Mouse (Mus musculus) testis, adult 2 months (tissue): ENCODE data around the gene Mrgbp. TPM values are rescaled to one million over a fixed set of nuclear protein-coding genes. Genes with fewer than 3 reads are reported as not detected.
A peak's percentile ranks its signal among the peaks of the same experiment; 100 is the strongest.

ENCODE experiments used
- H3K27ac ChIP-seq: fragments of 200-500 bp; 2 replicates; pipeline ENCODE4 v1.5.1; 2012; ENCODE audit warnings: low read depth, low read length; ENCODE audit not compliant: control insufficient read depth, insufficient read depth
- H3K27me3 ChIP-seq: fragments of 200-500 bp; 2 replicates; pipeline ENCODE4 v1.6.1; 2012; ENCODE audit warnings: mild to moderate bottlenecking, low read length, moderate library complexity; ENCODE audit not compliant: control insufficient read depth, insufficient read depth
- H3K36me3 ChIP-seq: fragments of 200-500 bp; 2 replicates; pipeline ENCODE4 v1.6.1; 2012; ENCODE audit warnings: mild to moderate bottlenecking, low read length; ENCODE audit not compliant: control insufficient read depth, insufficient read depth
- H3K4me1 ChIP-seq: fragments of 200-500 bp; 2 replicates; pipeline ENCODE4 v1.6.1; 2012; ENCODE audit warnings: low read length; ENCODE audit not compliant: control insufficient read depth, insufficient read depth
- H3K4me3 ChIP-seq: fragments of 200-500 bp; 2 replicates; pipeline ENCODE4 v1.5.1; 2012; ENCODE audit warnings: low read depth, mild to moderate bottlenecking, low read length, moderate library complexity, mixed read lengths; ENCODE audit not compliant: control insufficient read depth
- CTCF ChIP-seq: fragments of 200-500 bp; IDR thresholded peaks from 2 replicates; pipeline ENCODE4 v1.5.1; 2012; ENCODE audit warnings: low read depth, mild to moderate bottlenecking, inconsistent platforms, low read length, moderate library complexity; ENCODE audit not compliant: control insufficient read depth, insufficient read depth, insufficient replicate concordance
- POLR2A ChIP-seq: fragments of 200-500 bp; IDR thresholded peaks from 2 replicates; pipeline ENCODE4 v1.6.1; 2012; ENCODE audit warnings: low read depth, mild to moderate bottlenecking, inconsistent platforms, low read length, moderate library complexity; ENCODE audit not compliant: control insufficient read depth
- polyA plus RNA-seq: library from polyadenylated mRNA; depleted of rRNA; stranded (reverse); fragments of >200 nt; gene quantifications from 2 replicates; pipeline ENCODE4 v1.2.3, GENCODE M21; 2012; rRNA removed

Mrgbp gene
- polyA plus RNA-seq, 1 experiment, result 80.1 TPM

DNA sequence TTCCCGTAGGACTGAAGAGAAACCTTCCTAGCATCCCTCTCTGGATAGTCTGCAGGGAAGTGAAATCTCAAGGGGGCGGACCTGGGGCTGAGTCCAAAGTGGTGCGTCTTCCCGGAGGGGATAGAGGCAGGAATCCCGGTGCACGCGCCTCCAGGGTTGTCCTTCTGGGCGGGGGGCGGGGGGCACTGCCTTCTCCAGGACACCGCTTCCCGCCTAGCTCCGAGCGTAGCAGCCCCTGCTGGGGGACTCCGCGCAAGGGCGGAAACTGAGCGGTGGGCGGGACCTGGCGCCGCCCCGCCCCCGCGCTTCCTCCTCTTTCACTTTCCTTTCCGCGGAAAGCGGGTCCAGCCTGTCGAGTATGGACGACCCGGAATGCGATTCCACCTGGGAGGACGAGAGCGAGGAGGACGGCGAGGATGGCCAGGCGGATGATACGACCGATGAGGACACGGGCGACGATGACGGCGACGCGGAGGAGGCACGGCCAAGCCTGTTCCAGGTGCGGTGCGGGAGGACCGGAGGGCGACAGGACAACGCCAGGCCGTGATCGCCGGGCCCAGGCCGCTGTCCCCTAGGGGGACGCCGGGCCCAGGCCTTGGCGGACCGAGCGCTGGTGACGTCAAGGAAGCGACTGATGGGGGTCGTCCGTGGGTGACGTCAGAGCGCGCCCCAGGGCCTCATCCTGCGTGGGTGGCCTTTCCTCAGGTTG, 8.2 kb downstream of the Mrgbp start, which contains the start of gene Ogfr:
Gene Ogfr, plus strand, starts transcription at position 123 of the 709 bp plus-strand sequence.
- peak within 1 kb of the TSS; percentile 92 for H3K4me3 ChIP-seq
- TF ChIP-seq POLR2A (peak; percentile 65; the same call in 1 of the 2 replicates), CTCF (no peak)
- no peaks in the 10 kb centered on the region; the same call in 1 of the 2 replicates for H3K36me3 ChIP-seq
- peak within 1 kb of the TSS; percentile 88 for H3K27ac ChIP-seq
- peaks cover 3% of the 10 kb centered on the region for H3K4me1 ChIP-seq
- H3K27me3 ChIP-seq, result no peaks in the 10 kb centered on the region

GRCm38 (mm10) chr2:180597490-180597889, 16.4 kb downstream of the Mrgbp start, which contains the start of gene Col9a3:
Gene Col9a3 (plus strand): TSS chr2:180597790.
- H3K27me3 ChIP-seq, result no peaks in the 10 kb centered on the region

DNA sequence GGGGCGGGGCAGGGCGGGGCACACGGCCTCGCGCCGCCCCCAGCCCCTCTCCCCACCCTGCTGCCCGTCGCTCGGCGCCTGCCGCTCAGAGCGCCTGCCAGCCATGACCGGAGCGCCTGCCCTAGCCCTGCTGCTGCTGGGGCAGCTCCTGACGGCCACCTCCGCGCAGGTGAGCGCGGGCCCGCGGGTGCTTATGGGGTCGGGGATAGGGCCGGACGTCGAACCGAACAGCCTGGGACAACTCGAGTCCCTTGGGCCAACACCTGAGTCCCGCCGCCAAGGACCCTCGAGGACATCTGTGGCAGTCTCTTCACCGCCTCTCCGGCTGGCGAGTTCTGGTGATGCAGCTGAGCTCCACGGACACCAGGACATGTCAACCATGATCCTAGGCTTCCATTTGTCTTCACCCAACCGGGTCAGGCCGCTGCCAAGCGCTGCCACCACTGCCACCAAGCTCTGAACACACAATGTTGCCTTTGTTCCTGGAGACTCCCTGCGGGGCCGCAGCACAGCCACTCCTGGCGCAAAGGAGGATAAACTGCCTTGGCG, 17.1 kb downstream of the Mrgbp start:
- H3K36me3 ChIP-seq, result peaks cover 1% of the 10 kb centered on the region; the same call in 1 of the 2 replicates
- H3K4me1 ChIP-seq, result peaks cover 8% of the 10 kb centered on the region
- H3K4me3 ChIP-seq, result peak overlapping the region; percentile 80
- H3K27ac ChIP-seq, result no peak overlapping the region
- H3K27me3 ChIP-seq, result no peaks in the 10 kb centered on the region
- no peak for TF ChIP-seq POLR2A
- TF ChIP-seq CTCF, result no peak

More at GRCm38 (mm10) chr2:180597490-180597889, 16.4 kb downstream of the Mrgbp start, which contains the start of gene Col9a3:
- no peak within 1 kb of the TSS for H3K27ac ChIP-seq
- no peak for TF ChIP-seq CTCF
- no peak for TF ChIP-seq POLR2A
- H3K4me3 ChIP-seq, result peak within 1 kb of the TSS; percentile 80
- peaks cover 1% of the 10 kb centered on the region; the same call in 1 of the 2 replicates for H3K36me3 ChIP-seq
- H3K4me1 ChIP-seq, result peaks cover 8% of the 10 kb centered on the region

DNA sequence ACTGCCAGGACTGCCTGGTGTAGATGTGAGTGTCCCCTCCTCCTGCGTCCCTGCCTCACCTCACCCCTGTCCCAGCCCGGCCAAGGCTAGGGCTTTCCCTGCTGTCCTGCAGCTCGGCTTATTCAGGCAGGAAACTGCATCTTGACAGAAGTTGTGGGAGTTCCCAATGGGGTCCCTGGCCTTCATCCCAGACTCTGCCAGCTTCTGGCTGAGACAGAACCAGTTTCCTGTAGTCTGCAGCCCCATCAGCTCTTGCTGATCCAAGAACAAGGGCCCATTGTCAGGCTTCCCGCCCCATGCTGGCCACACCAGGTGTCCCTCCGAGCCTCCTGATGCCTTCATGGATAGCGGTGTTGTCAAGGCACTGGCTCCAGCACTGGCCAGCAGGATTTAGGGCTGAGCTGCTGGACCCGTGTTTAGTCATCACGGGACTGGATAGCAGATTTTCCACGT, 19.5 kb downstream of the Mrgbp start:
- TF ChIP-seq POLR2A (no peak), CTCF (no peak)
- H3K27me3 ChIP-seq, result no peaks in the 10 kb centered on the region
- H3K4me3 ChIP-seq, result no peak overlapping the region
- H3K36me3 ChIP-seq, result no peaks in the 10 kb centered on the region
- H3K4me1 ChIP-seq, result peaks cover 8% of the 10 kb centered on the region
- H3K27ac ChIP-seq, result no peak overlapping the region

- Histone ChIP-seq H3K4me3 (no peak overlapping the region), H3K27me3 (no peaks in the 10 kb centered on the region), H3K27ac (no peak overlapping the region), H3K36me3 (no peaks in the 10 kb centered on the region), H3K4me1 (no peaks in the 10 kb centered on the region)
- TF ChIP-seq CTCF (no peak), POLR2A (no peak)
These were observed 23.7 kb downstream of the Mrgbp start for GRCm38 (mm10) chr2:180604781-180605180.

GRCm38 (mm10) chr2:180610283-180610682, 29.2 kb downstream of the Mrgbp start:
- no peak for TF ChIP-seq CTCF
- TF ChIP-seq POLR2A, result no peak
- H3K4me3 ChIP-seq, result no peak overlapping the region
- no peaks in the 10 kb centered on the region for H3K27me3 ChIP-seq
- H3K36me3 ChIP-seq, result no peaks in the 10 kb centered on the region
- H3K4me1 ChIP-seq, result no peaks in the 10 kb centered on the region
- no peak overlapping the region for H3K27ac ChIP-seq

GRCm38 (mm10) chr2:180611882-180612281, 30.8 kb downstream of the Mrgbp start:
- Histone ChIP-seq H3K27me3 (no peaks in the 10 kb centered on the region), H3K36me3 (no peaks in the 10 kb centered on the region), H3K4me3 (no peak overlapping the region), H3K4me1 (no peaks in the 10 kb centered on the region), H3K27ac (no peak overlapping the region)
- TF ChIP-seq CTCF (no peak), POLR2A (no peak)

Other genes starting within 250 kb of the Mrgbp start
- 0.10 TPM in 2 replicates for gene Gata5, start 246.6 kb upstream of the Mrgbp start, polyA plus RNA-seq
- gene Slco4a1, start 125.1 kb upstream of the Mrgbp start, polyA plus RNA-seq, result 0.15 and 1.6 TPM in 2 replicates
- 0.43 and 0.55 TPM in 2 replicates for gene Ntsr1, start 81.3 kb upstream of the Mrgbp start, polyA plus RNA-seq
- gene Ogfr, start 7.9 kb downstream of the Mrgbp start, polyA plus RNA-seq, result 13.7 and 20.0 TPM in 2 replicates
- 23.2 and 25.2 TPM in 2 replicates for gene Col9a3, start 16.5 kb downstream of the Mrgbp start, polyA plus RNA-seq
- gene Tcfl5, start 61.4 kb downstream of the Mrgbp start, polyA plus RNA-seq, result 177 and 192 TPM in 2 replicates
- 24.1 and 26.6 TPM in 2 replicates for gene Dido1, start 128.7 kb downstream of the Mrgbp start, polyA plus RNA-seq
- gene Gid8, start 128.8 kb downstream of the Mrgbp start, polyA plus RNA-seq, result 29.3 and 30.9 TPM in 2 replicates
- 16.0 and 16.4 TPM in 2 replicates for gene Slc17a9, start 144.0 kb downstream of the Mrgbp start, polyA plus RNA-seq
- gene Bhlhe23, start 195.6 kb downstream of the Mrgbp start, polyA plus RNA-seq, result 0.05 and 0.16 TPM in 2 replicates